Mouse (Mus musculus) heart, postnatal 0 days (tissue): ENCODE data around the gene Arid1b.

Source experiments
- CTCF ChIP-seq: IDR thresholded peaks from 2 replicates; pipeline ENCODE4 v1.5.1; 2016; ENCODE audit warnings: antibody characterized with exemption, control low read depth, low read depth
- EP300 ChIP-seq: IDR thresholded peaks from 2 replicates; pipeline ENCODE4 v1.6.1; 2016; ENCODE audit warnings: antibody characterized with exemption, low read depth

GRCm38 (mm10) chr17:5017065-5017464 lies 22.9 kb downstream of the Arid1b start:
- TF ChIP-seq CTCF (no peak), EP300 (no peak)
